Mouse (Mus musculus) heart, postnatal 14 days (tissue): ENCODE measurements at regions not wholly inside any gene's neighbourhood (a gene's known extent, or its start where the extent isn't known, plus 50 kb on each side); places are given as distances from the start of the nearest gene placed in this dataset.

Experiments used
- DNase-seq, 2 experiments: peaks; one replicate each; pipeline ENCODE4 v3.0.0; 2021 to 2022
- intact Hi-C: fragments of 180-260 bp; cut with DNase I; formaldehyde crosslinking; loops from one replicate; pipeline ENCODE4 v1.15.1; 2025

DNA sequence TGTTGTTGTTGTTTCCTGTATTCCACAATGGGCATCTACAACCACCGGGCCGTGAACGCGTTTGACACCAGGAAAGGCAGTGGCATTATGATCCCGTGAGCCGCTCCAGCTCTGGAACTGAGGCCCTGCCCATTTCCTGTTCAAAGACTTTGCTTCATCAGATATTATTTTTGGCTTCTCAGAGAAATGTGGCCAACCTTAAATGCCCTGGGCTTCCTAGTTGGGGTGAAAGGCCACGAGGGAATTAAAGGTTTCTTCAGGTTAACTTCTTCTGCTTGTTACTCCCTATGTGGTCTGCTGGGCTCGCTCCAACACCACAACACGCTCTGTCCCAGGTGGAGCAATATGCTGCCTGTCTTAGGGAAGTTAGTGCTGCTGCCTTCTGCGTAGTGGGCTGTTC is 249.8 kb downstream of the Cog6 start:
- intact Hi-C loops = no loop called here
- peak in 1 of 2 experiments; percentile 16 for DNase-seq

DNA sequence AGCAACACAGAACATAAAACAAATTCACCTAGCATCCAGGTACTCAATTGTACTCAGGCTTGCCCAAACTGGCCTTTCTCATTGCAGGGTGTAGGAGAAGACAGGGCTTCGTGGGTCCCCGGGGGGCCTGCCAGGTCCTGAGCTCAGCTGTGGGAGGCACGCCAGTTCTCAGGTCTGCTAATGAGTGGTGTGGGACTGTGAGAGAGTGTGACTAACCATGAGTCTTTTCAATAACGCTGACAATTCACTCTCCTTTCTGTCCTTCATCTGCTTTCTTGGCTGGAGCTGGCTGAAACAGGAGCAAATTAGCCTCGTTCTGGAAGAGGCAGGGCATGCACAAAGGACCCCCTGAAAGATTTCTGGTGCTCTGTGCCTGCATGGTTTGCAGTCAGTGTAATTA is 250.2 kb downstream of the Cog6 start:
- intact Hi-C loops = no loop called here
- no peak for DNase-seq

DNA sequence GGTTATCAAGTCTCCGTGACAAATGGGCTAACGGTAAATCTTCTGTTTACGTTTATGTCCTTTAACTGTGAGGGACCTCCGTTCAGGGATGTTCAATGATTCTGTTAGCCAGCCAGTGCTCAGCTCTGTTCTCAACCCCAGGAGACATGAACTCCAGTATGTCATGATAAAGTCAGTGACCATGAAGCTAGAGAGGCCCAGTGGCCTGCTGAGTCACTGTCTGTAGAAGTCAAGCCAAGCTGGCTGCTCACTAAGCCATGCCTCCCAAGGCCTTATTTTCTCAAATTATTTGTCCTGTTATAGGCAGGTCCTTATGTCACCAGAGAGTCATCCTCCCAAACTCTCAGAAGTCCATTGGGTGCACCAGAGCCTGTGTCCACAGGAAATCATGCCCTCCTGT is 252.9 kb downstream of the Cog6 start:
- peak in 1 of 2 experiments; percentile 9 for DNase-seq
- intact Hi-C loops = no loop called here

DNA sequence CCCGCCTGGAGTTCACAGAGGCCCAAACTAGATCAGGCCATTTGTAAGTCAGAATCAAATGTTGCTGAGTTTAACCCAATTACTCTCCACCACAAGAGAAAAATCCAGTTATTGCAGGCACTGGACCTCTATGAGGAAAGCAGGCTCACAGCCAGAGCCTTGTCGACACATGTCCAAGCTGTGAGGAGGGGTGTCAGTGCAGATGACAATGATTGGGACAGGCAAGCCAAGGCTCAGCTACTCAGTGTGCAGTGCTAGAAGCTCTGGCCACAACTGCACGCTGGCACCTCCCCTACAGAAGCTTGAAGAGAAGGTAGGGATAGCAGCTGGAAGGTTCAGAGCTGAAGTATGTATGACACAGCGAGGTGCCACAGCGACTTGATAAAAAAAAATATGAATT is 253.4 kb downstream of the Cog6 start:
- intact Hi-C loops = no loop called here
- peak; percentile 11 to 12 for DNase-seq

DNA sequence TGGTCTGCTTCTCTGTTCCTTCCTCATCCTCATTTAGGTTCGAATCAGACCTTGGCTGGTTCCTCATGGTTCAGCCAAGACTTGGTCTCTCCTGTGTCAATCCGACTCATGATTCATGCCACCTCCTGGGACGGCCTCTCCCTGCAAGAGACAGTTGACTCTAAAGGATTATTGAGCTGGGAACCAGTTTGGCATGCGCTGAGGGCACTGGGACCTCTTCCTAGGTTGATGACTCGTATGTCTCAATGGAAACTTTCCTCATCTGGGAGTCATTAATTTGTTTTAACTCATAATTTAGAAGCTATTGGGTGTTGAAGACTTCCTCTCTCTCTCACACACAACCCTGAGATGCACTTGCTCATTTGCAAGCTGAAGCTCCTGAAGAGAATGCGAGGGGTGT is 254.5 kb downstream of the Cog6 start:
- intact Hi-C loops = no loop called here
- no peak for DNase-seq

DNA sequence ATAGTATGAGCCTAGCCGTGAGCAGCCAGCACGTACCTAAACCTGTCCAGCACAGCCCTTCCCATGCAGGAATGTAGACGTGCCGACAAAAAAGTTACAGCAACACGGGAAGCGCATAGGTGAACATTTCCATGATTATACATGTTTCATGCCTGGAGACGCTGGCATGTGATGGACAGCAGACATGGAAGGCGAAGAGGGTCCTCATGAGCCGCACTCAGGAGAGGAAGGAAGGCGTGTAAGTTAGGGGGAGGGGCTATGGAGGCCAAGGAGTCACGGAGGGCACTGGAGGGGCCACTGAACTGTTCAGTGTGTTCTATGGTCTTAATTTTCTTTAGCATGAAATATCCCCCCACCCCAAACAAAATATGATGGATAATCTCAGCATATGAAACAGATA is 257.2 kb downstream of the Cog6 start:
- DNase-seq = no peak
- intact Hi-C loops = loop anchor here (10.0 kb wide), 2 partner anchors 125 to 375 kb away; no protein-coding TSS in a partner anchor

DNA sequence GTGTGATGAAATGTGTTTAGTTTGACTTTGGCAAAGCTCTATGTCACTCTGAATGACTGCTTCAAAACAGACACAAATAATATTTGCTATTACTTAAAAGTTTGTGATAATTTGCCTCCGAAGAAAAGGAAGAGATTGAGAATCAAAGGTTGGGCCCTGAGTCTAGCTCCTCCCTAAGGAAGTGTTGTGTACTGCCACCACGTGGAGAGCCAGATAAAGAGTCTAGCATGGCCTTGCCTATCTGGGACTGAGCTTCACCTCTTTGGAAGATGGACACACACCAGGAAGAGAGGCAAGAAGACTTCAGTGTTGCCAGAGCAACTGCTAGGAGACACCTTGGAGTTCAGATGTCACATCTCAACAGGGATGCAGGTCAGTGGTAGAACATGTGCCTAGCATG is 258.5 kb downstream of the Cog6 start:
- peak; percentile 40 to 58 for DNase-seq
- intact Hi-C loops = loop anchor here (10.0 kb wide), 2 partner anchors 124 to 374 kb away; no protein-coding TSS in a partner anchor

DNA sequence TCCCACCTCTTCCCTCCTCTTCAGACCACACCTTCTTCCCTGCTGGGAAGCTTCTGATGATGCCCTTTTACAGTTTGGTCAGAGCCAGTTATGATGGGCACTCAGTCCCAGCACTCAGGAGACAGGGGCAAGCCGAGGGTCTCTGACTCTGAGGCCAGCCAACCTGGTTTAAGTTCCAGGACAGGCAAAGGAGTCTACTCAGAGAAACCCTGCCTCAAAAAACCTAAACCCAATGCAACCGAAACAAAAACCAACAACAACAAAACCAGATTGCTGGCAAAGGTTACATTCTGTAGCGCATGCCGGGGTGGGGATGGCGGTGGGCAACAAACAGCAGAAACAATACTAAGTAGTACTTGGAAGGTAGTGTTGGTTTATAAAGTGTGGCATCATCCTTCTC is 260.2 kb downstream of the Cog6 start:
- intact Hi-C loops = loop anchor here (2.0 to 10.0 kb wide), 3 partner anchors 122 to 494 kb away; no protein-coding TSS in a partner anchor
- DNase-seq = no peak

DNA sequence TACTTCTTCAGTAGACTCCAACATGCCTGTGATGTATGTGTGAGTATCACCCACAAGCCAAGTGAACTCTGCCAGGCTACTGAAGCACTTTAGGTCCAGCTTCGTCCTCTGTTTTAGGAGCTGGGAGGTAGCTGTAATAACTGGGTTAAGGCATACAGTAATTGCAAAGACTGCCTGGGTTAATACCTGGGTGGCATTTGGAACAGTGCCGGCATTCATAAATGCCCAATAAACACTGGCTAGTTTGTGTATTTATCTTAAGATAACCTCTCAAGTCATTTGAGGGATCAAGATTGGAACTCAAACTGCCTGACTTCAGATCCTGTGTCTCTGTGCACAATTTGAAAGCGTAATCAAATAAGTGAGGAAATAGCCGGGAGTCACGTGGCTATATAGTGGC is 261.0 kb downstream of the Cog6 start:
- DNase-seq = no peak
- intact Hi-C loops = loop anchor here (2.0 to 10.0 kb wide), 3 partner anchors 121 to 493 kb away; no protein-coding TSS in a partner anchor

DNA sequence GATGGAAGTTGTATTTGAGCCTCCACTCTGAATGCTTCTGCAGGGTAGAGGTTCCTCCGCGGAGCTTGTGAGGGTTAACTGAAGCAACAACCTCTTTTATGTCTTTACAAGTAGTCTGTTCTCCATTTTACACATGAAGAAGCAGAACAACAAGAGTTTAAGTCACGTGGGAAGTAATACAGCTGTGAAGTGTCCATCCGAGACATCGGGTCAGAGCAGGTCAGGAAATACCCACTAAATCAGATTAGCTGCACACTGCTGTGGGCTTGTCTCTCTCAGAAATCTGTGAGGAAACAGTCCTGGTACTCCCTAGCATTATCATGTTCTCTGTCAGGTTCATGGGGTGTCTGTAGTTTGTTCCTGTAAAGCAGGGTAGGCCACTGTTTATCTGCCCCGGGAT is 262.1 kb downstream of the Cog6 start:
- DNase-seq = no peak
- intact Hi-C loops = loop anchor here (10.0 kb wide), 2 partner anchors 120 to 370 kb away; no protein-coding TSS in a partner anchor

DNA sequence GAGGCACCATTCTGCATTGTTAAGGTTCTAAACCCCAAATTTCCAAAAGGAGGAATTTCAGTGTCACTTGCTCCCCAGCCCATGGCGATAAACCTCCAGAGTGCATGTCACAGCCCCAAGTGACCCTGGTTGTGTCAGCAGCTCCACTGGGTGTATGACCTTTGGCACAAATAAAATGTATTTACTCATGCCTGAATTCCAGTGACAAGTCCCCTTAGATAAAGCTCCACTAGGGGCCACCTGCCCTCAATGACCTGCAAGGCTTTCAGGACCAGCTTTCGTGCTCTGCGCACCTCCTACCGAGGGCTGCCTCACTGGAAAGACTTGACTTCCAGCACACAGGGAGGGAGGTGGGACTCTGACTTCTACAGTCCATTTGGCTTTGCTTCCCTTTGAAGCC is 262.6 kb downstream of the Cog6 start:
- peak in 1 of 2 experiments; percentile 6 for DNase-seq
- intact Hi-C loops = loop anchor here (10.0 kb wide), 2 partner anchors 120 to 370 kb away; no protein-coding TSS in a partner anchor

DNA sequence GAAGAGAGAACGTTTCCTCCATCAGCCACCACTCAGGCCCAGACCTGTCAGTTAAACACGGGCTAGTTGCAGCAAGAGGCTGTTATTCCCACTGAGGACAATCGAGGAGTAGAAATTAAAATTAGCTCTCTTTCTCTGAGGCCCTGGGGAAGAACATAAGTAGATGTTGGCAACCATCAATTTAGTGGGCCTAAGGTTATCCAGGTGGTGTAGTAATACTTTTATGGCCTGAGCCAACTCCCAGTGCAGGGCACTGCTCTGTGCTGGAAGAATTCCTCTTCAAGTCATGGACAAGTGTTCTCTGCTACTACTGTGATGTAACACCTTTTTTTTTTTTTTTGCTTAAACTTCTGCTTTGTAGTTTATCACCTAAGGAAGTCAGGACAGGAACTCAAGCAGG is 270.1 kb downstream of the Cog6 start:
- DNase-seq = no peak
- intact Hi-C loops = no loop called here

DNA sequence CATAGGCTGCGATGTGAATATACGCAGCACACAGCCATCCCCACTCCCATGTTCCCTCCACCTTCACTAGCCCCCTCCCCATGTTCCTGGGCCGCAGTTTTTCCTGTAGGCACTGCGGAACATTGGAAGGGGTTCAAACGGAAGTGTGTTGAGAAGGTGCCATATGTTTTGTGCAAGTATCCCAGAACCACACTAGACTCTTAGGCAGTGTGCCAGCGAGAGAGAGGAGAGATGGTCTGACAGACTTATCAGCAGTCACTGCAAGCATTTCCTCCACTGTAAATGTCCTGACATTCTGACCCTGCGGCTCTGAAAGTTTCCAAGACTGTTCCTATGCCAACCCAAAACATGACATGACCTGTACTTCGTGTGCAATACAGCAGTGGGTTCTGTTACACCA is 272.7 kb downstream of the Cog6 start:
- peak; percentile 16 to 44 for DNase-seq
- intact Hi-C loops = no loop called here

DNA sequence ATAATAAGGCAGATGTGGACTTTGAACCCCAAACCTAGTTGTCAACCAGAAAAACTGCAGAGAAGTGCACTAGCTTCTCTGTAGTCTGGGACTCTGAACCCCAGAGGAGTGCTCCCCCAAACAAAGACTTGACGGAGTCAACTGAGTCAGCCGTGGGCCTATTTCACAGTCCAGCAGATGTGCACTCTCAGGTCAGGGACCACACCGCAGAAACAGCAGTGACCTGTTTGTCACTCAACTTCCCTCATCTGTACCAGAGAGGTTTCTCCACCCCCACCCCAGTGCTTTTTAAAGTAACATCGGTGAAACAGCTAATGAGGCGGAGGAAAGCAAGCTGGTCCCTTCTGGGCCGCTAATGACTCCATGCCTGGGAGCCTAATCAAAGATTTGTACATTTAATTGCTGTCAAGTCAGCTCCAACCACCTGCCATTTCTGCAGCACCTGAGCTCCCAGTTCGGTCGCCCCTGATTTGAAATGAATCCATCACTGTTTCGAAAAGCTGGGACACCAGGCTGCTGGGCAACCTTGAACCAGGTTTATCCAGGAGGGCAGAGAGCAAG is 276.5 kb downstream of the Cog6 start:
- intact Hi-C loops = no loop called here
- DNase-seq = no peak

DNA sequence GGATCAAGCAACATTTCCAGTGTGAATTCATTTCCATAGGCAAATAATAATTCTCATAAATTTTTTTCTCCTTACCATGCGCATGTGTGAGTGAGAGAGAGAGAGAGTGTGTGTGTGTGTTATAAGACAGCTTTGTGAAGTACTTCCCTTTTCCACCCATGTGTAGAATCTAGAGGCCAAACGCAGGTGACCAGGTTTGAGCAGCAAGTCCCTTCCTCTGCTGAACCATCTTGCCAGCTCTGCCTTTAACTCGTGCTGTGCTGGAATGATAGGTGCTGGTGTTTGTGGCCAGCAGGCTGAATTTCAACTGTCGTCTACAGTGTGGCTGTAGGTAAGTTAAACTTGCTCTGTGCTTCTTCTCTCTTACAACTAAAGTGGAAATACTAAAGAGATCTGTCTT is 277.5 kb downstream of the Cog6 start:
- intact Hi-C loops = no loop called here

DNA sequence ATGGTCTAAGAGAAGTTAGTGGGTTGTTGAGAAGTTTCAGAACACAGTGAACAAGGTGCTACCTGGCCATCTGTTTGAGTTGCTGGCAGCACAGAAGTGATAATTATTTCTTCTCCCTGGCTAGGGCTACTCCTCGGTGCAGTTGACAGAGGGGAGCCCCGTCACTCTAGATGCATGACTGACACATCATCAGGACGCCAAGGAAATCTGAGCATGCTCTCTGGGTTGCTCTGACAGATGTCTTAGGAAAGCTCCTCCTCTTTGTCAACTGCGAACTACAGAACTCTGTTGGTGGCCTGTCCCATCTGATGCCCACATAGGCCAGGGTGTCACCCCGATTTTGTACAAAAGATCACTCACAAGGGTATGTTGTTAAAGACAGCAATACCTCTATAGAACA is 278.7 kb downstream of the Cog6 start:
- intact Hi-C loops = no loop called here
- DNase-seq = no peak

More for the DNA sequence above, 277.5 kb downstream of the Cog6 start:
- DNase-seq = no peak

DNA sequence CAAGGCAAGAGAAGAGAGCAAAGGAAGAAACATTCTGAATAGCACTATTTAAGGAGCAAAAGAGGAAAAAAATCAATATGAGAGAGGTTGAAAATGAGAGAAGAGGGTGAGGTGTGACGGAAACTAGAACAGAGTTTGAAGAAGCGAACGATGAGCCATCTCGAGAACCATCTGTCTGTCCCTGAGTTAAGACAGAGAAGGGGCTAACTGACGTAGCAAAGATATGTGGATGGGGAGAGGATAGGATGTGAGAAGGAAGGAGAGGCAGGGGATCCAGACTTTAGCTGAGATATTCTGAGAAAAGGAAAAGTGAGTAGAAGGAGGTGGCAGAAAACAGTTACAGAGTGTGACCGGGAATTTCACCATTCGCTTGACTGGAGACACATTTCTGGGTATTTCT is 281.1 kb downstream of the Cog6 start:
- intact Hi-C loops = no loop called here
- DNase-seq = no peak

DNA sequence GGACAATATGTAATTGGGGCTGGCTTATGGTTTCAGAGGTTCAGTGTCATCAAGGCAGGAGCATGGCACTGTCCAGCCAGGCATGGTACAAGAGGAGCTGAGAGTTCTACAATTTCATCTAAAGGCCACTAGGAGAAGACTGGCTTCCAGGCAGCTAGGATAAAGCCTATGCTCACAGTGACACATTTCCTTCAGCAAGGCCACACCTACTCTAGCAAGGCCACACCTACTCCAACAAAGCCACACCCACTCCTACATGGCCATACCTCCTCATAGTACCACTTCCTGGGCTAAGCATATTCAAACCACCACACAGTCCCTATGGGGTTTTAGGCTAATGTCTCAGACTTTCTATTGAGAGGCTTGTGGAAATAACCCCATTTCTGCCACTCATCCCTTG is 285.1 kb downstream of the Cog6 start:
- intact Hi-C loops = no loop called here
- DNase-seq = no peak

DNA sequence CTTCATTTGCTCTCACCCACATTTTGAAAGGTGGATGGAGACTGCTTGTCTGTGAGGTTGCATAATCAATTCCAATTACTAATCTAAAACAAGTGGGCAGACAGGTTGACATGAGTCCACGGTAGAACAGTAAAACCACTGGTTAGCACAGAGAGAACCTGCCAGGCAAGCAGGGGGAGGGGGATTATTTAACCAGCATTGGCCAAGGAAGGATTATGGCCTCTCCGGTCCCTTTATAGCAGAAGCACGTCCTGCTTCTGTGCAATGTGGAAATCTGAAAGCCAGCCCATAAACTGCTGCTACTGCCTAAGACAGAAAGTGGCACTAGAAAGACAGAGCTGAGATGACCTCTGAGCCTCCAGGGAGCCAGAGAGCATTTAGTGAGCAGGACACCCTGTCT is 285.5 kb downstream of the Cog6 start:
- intact Hi-C loops = no loop called here
- DNase-seq = no peak

DNA sequence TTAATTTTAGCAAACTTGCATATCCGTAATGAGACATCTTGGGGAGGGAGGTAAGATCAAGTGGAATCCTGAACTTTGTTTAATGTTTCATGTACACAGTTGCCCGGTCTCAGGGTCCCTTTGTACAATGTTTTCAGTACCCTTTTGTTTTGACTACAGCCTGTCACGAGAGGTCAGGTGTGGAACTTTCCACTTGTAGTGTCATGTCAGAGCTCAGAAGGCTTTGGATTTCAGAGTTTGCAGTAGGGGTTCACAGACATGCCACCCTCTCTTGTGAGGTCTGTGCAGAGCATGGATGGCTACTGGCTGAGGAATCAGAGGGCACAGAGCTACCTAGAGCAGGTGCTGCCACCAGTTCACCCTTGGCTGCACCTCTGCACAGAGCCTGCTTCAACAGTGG is 287.3 kb downstream of the Cog6 start:
- DNase-seq = no peak
- intact Hi-C loops = no loop called here

DNA sequence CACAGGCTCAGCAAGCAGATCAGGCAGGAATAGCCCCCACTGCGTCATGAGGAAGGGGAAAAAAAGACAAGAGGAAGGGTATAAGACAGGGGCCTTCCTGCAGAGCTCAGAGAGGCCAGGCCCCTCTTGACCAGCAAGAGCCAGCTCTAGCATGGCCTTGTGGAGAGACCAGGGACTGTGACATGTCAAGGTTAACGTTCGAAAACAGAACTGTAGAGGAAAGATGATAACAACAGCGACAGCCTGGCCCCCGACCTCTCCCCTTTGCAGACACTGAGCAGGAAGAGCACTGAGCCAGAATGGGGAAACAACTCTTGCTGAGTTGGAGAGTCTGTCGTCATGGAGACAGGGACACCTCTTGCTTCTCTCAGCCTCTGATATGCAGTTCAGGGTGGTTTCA is 288.2 kb downstream of the Cog6 start:
- intact Hi-C loops = no loop called here

DNA sequence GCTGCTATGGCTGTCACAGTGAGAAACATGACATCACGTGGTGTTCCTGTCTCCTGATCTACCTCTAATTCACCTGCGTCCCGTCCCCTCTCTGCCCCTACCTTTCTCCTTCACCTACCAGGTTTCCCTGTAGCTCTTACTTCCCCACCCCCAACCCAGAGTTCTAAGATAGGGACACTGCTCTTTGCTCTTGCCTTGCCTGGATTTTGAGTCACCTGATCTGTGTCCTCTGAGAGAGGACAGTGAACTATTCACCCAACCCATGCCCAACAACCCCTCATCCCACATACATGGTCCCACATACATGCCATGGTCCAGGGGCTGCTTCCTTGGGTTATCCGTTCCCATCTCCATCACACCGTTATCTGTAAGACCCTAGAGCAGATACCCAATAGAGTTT is 288.6 kb downstream of the Cog6 start:
- intact Hi-C loops = no loop called here
- no peak for DNase-seq

More for the DNA sequence above, 288.2 kb downstream of the Cog6 start:
- DNase-seq = no peak

DNA sequence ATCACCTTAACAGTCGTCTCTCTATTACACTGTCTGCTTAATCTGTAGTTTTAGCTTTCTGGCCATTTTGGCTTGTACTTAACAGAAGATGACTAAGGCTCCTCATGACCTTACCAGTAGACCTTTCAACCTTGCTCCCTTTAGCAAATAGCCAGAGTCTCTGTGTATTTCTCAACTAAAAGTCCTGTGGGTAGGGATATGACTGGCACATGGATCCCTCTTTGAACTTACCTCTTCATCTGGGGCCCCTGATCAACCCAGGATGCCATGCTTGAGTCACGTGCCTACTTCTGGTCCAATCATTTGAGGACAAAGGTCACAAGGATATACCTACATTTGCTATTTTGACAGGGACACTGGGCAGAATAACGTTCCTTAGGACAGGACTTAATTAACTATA is 292.7 kb downstream of the Cog6 start:
- DNase-seq = no peak
- intact Hi-C loops = no loop called here
